Mouse (Mus musculus) induced T-regulatory cell, adult 2 months (primary cell): ENCODE results near the gene Prdm1.
A peak's percentile ranks its signal among the peaks of the same experiment; 100 is the strongest.

Experiments used
- DNase-seq: peaks from one replicate; pipeline ENCODE4 v3.0.0-alpha.2; 2012; ENCODE audit warnings: low read depth

Gene Prdm1

GRCm38 (mm10) chr10:44418901-44419300 is 109.4 kb downstream of the Prdm1 start:
- DNase-seq, result no peak

DNA sequence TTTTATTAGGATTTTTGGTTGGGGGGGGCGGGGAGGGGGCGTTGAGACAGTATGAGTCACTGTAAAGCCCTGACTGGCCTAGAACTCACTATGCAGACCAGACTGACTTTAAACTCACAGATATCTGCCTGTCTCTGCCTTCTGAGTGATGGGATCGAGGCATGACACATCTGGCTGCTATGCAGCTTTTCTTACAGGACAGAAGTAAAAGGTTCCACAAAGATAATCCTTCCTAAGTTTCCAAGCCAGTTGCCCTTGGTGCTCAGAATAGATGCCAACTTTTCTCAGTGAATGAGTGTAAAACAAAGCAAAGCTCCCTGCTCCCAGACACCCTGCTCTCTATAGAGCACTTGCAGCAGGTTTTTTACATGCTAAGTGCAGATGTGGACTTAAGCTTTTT is 112.7 kb downstream of the Prdm1 start:
- no peak for DNase-seq

DNA sequence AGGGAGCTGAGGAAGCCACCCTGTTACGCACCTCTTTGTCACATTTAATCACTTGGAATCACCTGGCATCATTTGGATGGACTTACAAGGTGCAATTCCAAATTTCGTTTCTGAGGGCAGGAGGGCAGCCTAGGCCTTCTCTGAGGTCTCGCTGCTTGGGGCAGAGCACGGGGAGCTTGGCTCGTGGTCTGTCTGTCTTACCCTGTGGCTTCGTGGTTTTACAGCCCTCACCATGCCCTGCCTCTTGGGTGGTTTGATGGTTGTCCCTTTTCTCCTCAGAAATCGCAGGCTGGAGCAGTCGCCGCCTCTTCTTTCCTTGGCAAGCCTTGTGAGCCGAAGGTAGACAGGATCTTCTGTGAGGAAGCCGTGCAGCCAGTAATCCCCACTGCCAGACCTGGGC is 118.3 kb downstream of the Prdm1 start:
- peak; percentile 54 for DNase-seq

DNA sequence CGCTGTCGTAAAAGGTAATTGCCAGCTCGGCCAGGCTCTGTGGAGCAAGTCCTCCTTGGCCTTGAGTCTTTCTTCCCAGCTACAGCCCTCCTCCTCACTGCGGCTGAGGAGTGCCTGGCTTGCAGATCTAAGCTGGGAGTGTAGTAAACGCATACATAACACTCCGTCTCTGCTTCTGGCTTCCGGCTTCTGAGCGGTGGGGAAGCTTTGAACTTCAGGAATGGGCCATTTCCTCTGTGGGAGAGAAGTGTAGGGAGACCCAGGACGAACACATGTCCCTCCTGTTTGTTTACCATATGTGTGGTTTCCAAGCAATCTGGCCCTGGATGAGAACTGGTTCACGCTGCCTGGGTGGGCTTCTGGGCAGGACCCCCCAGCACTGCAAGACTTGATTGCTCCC is 119.2 kb downstream of the Prdm1 start:
- DNase-seq, result no peak

DNA sequence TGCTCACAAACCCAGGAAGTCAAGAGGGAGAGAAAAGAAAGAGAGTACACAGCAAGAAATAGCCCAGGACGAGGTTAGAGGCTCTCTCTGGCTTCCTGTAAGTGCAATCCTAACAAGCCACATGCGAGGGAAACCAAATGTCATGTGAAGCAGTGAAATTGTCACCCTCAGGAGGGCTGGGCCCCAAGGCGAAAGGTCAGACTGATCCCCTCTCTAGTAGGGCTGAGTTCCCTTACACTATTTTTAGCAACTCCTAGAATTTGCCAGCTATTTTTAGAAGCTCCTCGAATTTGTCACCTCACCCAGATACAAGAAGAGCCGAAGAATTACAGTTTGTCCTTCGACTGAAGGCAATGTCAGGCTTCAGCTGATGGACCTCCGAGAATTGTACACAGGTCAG is 124.9 kb downstream of the Prdm1 start:
- DNase-seq, result peak; percentile 60

- no peak for DNase-seq
Observed at GRCm38 (mm10) chr10:44401600-44401999, 126.7 kb downstream of the Prdm1 start.

GRCm38 (mm10) chr10:44400602-44401001 is 127.7 kb downstream of the Prdm1 start:
- DNase-seq, result peak; percentile 77

DNA sequence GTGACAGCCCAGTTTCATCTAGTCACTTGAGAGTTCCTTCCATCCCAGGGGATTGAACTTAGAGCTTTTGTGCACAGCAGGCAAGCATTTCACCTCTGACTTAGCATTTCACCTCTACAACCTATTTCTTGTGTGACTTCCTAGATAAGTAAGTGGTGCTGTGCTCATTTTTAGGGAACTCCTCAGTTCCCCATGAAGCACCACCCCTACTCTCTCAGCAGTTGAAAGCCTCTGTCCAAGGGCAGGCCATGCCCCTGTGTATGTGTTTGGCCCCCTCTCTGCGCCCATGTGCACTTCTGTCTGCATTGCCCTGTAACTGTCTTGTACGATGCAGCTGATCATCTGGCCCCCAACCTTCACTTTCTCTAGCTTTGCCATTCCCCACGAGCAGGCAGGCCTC is 128.2 kb downstream of the Prdm1 start:
- peak; percentile 62 for DNase-seq

DNA sequence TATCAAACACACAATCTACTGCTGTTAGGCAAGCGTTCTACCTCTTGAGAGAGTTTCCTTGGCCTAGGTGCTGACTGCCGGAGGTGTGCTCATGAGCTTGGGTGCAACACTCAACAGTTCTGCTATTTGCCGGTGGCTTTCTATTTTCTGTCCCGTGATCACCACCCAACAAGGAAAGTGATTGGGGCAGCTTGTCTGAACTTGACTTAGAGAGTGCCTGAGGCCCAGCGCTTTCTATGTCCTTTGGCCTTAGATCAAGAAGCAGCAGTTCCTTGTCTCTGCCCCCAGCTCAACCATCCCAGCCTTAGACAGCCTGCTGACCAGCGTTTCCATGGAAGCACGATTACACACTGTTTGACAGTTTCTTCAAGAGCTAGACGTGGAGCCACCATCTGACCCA is 135.4 kb downstream of the Prdm1 start:
- DNase-seq, result no peak

DNA sequence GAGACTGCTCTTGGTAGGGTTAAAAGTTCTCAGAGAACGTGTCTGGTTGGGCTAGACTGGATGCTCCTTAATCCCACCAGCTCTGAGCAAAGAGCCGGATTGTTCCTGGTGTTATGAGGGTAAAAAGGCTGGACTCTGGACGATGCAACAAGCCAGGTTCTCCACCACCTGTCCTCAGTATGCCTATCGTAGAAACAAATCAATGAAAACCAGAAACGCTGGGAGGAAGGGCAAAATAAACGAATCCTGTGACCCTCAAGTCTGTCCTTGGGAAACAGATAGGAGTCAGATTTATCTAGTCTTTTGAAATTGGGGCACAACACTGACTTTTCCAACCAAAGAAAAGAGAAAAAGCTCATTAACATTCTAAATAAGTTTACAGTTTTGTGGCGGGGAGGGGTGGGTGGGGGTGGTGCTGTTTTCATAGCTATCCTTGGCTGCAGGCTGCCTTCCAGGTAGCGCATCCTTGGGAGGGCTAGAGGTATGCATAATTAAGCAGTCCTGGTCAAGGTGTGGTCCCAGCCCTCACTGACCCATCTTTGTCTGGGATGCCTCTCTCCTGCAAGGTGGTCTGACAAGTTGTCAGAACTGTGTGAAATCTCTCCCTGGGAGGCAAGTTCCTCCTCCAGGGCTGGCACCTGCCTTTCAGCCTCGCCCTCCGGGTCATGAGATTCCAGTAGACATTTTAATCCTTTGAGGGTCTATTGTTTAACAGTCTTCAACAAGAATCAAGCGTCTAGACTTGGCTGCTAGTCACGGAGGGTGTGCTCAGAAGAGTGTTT is 136.6 kb downstream of the Prdm1 start:
- DNase-seq, result no peak

GRCm38 (mm10) chr10:44390286-44390685 is 138.0 kb downstream of the Prdm1 start:
- no peak for DNase-seq

DNA sequence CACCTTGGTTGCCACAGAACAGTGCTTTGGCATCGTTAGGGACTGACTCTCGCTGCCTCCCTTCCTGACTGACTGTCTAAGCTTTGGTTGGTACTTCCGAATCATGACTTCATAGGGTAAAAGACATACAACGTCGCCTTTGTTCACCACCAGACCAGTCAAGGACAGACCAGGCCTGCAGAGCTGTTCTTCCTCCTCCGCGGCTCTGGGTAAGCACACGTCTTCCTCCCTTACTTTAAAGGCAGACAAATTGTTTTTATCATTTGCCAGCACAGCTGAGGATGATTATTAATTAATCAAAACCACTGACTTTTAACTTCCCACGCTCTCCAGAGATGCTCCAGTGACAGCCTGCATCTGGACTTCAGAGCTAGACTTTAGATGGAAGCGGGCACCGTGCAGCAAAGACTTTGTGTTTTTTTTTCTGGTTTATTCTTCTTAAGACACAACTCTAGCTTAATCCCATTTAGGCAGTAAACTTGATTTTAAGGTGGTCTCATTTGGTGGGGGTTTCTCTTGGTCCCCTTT is 139.5 kb downstream of the Prdm1 start:
- DNase-seq, result no peak
